Mouse (Mus musculus) neural tube, embryonic 12.5 days (tissue): ENCODE data around the gene Lmo2. TPM values are rescaled to one million over a fixed set of nuclear protein-coding genes. Genes with fewer than 3 reads are reported as not detected.
A peak's percentile ranks its signal among the peaks of the same experiment; 100 is the strongest.

ENCODE experiments used
- ATAC-seq: fragments of 200-750 bp; cut with Nextera tagmentation; 2 replicates; pipeline ENCODE4 v1.8.0; 2017; ENCODE audit warnings: low read depth, mild to moderate bottlenecking, moderate TSS enrichment, moderate library complexity; ENCODE audit not compliant: low FRiP score
- H3K27ac ChIP-seq: fragments of 300-500 bp; sonication (generic); 2 replicates; pipeline ENCODE4 v1.5.1; 2016
- H3K27me3 ChIP-seq: fragments of 300-500 bp; sonication (generic); replicated peaks from 2 replicates; pipeline ENCODE4 v1.6.1; 2016; ENCODE audit warnings: mild to moderate bottlenecking
- H3K36me3 ChIP-seq: fragments of 300-500 bp; sonication (generic); 2 replicates; pipeline ENCODE4 v1.6.1; 2016; ENCODE audit warnings: mild to moderate bottlenecking
- H3K4me1 ChIP-seq: fragments of 300-500 bp; sonication (generic); 2 replicates; pipeline ENCODE4 v1.6.1; 2016
- H3K4me2 ChIP-seq: fragments of 300-500 bp; sonication (generic); replicated peaks from 2 replicates; pipeline ENCODE4 v1.6.1; 2016; ENCODE audit warnings: mild to moderate bottlenecking
- H3K4me3 ChIP-seq: fragments of 300-500 bp; sonication (generic); 2 replicates; pipeline ENCODE4 v1.5.1; 2016
- H3K9ac ChIP-seq: fragments of 300-500 bp; sonication (generic); 2 replicates; pipeline ENCODE4 v1.6.1; 2016; ENCODE audit warnings: mild to moderate bottlenecking
- H3K9me3 ChIP-seq: fragments of 300-500 bp; sonication (generic); 2 replicates; pipeline ENCODE4 v1.6.1; 2016; ENCODE audit warnings: mild to moderate bottlenecking
- WGBS: fragments of 180-500 bp; shearing (Covaris S2); methylation state at CpG from one replicate; pipeline ENCODE4 v1.1.7; 2016; 5-methylcytosine and 5-hydroxymethylcytosine counted together
- polyA plus RNA-seq: library from polyadenylated mRNA; unstranded; fragments of >200 nt; fragmentation: Nextera tagmentation; extraction: Ambion mirVana; gene quantifications from 2 replicates; pipeline ENCODE4 v1.2.1, GENCODE M21; 2016

The Lmo2 gene
- polyA plus RNA-seq, 1 experiment from 2014 or later: 44.2 TPM

DNA sequence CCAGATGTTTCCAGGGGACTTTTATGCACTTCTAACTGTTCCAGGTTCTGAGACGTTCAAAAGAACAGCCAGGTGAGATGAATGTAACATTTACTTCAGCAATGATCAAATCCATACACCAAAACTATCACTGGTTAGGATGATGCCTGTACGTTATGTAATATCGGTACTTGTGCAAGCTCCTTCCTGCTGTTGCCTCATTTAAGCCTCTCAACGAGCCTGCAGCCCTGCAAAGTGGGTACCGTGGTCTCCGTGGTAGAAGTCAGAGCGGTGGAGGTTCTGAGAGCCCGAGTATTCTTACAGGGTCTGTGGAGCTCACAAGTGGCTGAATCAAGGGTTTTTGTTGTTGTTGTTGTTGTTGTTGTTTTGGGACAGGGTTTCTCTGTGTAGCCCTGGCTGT is 10.9 kb upstream of the Lmo2 start:
- Histone ChIP-seq H3K4me1 (no peaks in the 10 kb centered on the region), H3K9me3 (no peaks in the 10 kb centered on the region), H3K4me3 (no peak overlapping the region), H3K27me3 (no peaks in the 10 kb centered on the region), H3K27ac (no peak overlapping the region), H3K4me2 (no peak overlapping the region), H3K9ac (no peak overlapping the region), H3K36me3 (no peaks in the 10 kb centered on the region)
- 81% methylated on average over 8 of the region's 8 CpGs for WGBS
- ATAC-seq: no peak

- Histone ChIP-seq H3K36me3 (no peaks in the 10 kb centered on the region), H3K27ac (no peak overlapping the region), H3K9ac (no peak overlapping the region), H3K4me3 (no peak overlapping the region), H3K4me1 (no peaks in the 10 kb centered on the region), H3K4me2 (no peak overlapping the region), H3K27me3 (no peaks in the 10 kb centered on the region), H3K9me3 (no peaks in the 10 kb centered on the region)
- 70% methylated on average over 8 of the region's 8 CpGs for WGBS
- ATAC-seq: no peak
Observed at GRCm38 (mm10) chr2:103947982-103948655, 9.7 kb upstream of the Lmo2 start.

GRCm38 (mm10) chr2:103953050-103953835 is 4.5 kb upstream of the Lmo2 start:
- H3K27ac ChIP-seq: no peak overlapping the region
- no peaks in the 10 kb centered on the region for H3K36me3 ChIP-seq
- no peaks in the 10 kb centered on the region for H3K9me3 ChIP-seq
- H3K4me1 ChIP-seq: no peaks in the 10 kb centered on the region
- no peak overlapping the region for H3K4me3 ChIP-seq
- no peak overlapping the region for H3K9ac ChIP-seq
- ATAC-seq: no peak
- H3K4me2 ChIP-seq: no peak overlapping the region
- no peaks in the 10 kb centered on the region for H3K27me3 ChIP-seq
- WGBS: 96% methylated on average over 6 of the region's 6 CpGs

- Histone ChIP-seq H3K27ac (no peak overlapping the region), H3K36me3 (no peaks in the 10 kb centered on the region), H3K27me3 (no peaks in the 10 kb centered on the region), H3K9me3 (no peaks in the 10 kb centered on the region), H3K4me3 (no peak overlapping the region), H3K4me1 (no peaks in the 10 kb centered on the region), H3K4me2 (no peak overlapping the region), H3K9ac (no peak overlapping the region)
- WGBS: 80% methylated on average over 3 of the region's 3 CpGs
- no peak for ATAC-seq
Observed at GRCm38 (mm10) chr2:103955714-103956113, 2.1 kb upstream of the Lmo2 start.

GRCm38 (mm10) chr2:103956867-103957266 is 919 bp upstream of the Lmo2 start:
- Histone ChIP-seq H3K4me2 (no peak overlapping the region), H3K27ac (no peak overlapping the region), H3K9me3 (no peaks in the 10 kb centered on the region), H3K27me3 (no peaks in the 10 kb centered on the region), H3K9ac (no peak overlapping the region), H3K4me3 (no peak overlapping the region), H3K36me3 (no peaks in the 10 kb centered on the region), H3K4me1 (no peaks in the 10 kb centered on the region)
- 89% methylated on average over 6 of the region's 6 CpGs for WGBS
- no peak for ATAC-seq

GRCm38 (mm10) chr2:103958634-103959033 is 848 bp downstream of the Lmo2 start:
- Histone ChIP-seq H3K36me3 (no peaks in the 10 kb centered on the region), H3K27me3 (no peaks in the 10 kb centered on the region), H3K4me3 (no peak overlapping the region), H3K4me2 (no peak overlapping the region), H3K9ac (no peak overlapping the region), H3K4me1 (no peaks in the 10 kb centered on the region), H3K9me3 (no peaks in the 10 kb centered on the region), H3K27ac (no peak overlapping the region)
- 80% methylated on average over 3 of the region's 3 CpGs for WGBS
- no peak for ATAC-seq

GRCm38 (mm10) chr2:103959066-103959465 is 1.3 kb downstream of the Lmo2 start:
- Histone ChIP-seq H3K27me3 (no peaks in the 10 kb centered on the region), H3K9ac (no peak overlapping the region), H3K36me3 (no peaks in the 10 kb centered on the region), H3K4me2 (no peak overlapping the region), H3K27ac (no peak overlapping the region), H3K4me1 (no peaks in the 10 kb centered on the region), H3K4me3 (no peak overlapping the region), H3K9me3 (no peaks in the 10 kb centered on the region)
- 90% methylated on average over 5 of the region's 5 CpGs for WGBS
- ATAC-seq: no peak

GRCm38 (mm10) chr2:103959574-103959973 is 1.8 kb downstream of the Lmo2 start:
- Histone ChIP-seq H3K36me3 (no peaks in the 10 kb centered on the region), H3K4me2 (no peak overlapping the region), H3K9me3 (no peaks in the 10 kb centered on the region), H3K4me1 (no peaks in the 10 kb centered on the region), H3K27ac (no peak overlapping the region), H3K4me3 (no peak overlapping the region), H3K9ac (no peak overlapping the region), H3K27me3 (no peaks in the 10 kb centered on the region)
- 92% methylated on average over 6 of the region's 6 CpGs for WGBS
- no peak for ATAC-seq

DNA sequence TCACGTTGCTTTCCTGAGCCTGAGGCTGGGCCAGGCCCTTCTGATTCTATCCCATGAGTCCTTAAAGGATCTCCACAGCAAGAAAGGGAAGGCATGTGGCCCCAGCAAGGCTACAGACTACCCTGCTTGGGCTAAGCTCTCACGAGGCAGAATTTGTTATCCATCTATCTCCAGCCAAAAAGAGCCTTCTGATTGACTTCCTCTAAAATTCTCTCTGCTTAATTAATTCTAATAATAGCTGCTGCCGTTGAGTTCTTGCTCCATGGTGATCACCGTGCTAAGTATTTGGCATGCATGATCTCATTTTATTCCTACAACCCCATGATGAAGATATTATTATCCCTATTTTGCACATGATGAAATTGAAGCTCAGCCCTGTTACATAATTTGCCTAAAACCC is 4.6 kb downstream of the Lmo2 start:
- Histone ChIP-seq H3K27me3 (no peaks in the 10 kb centered on the region), H3K9ac (no peak overlapping the region), H3K4me3 (no peak overlapping the region), H3K4me2 (no peak overlapping the region), H3K9me3 (no peaks in the 10 kb centered on the region), H3K27ac (no peak overlapping the region), H3K4me1 (no peaks in the 10 kb centered on the region), H3K36me3 (no peaks in the 10 kb centered on the region)
- WGBS: 72% methylated on average over 4 of the region's 4 CpGs
- no peak for ATAC-seq

GRCm38 (mm10) chr2:103965391-103965790 is 7.6 kb downstream of the Lmo2 start:
- Histone ChIP-seq H3K9me3 (no peaks in the 10 kb centered on the region), H3K27me3 (no peaks in the 10 kb centered on the region), H3K27ac (no peak overlapping the region), H3K4me2 (no peak overlapping the region), H3K36me3 (no peaks in the 10 kb centered on the region), H3K9ac (no peak overlapping the region), H3K4me3 (no peak overlapping the region), H3K4me1 (peaks cover 7% of the 10 kb centered on the region; the same call in 1 of the 2 replicates)
- no peak for ATAC-seq
- 85% methylated on average over 3 of the region's 3 CpGs for WGBS

DNA sequence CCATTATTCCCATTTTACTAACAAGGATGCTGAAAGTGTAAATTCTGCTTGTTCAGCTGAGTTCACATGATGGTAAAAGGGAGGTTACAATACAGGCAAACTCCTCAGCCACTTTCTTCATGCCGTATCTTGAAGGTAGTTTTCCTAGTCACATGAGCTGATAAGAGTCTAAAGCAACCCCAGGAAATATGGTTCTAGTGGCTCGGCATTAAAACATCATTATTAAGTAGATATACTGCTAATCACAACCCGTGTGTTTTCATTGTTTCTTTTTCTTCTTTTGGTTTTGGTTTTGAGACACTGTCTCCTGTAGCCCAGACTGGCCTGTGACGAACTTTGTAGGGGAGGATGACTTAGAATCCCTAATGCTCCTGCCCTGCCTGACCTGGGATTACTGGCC is 10.4 kb downstream of the Lmo2 start:
- no peak overlapping the region for H3K9ac ChIP-seq
- H3K4me3 ChIP-seq: no peak overlapping the region
- no peak overlapping the region for H3K4me2 ChIP-seq
- no peaks in the 10 kb centered on the region for H3K36me3 ChIP-seq
- H3K4me1 ChIP-seq: peaks cover 13% of the 10 kb centered on the region
- H3K27ac ChIP-seq: no peak overlapping the region
- no peaks in the 10 kb centered on the region for H3K9me3 ChIP-seq
- ATAC-seq: no peak
- WGBS: 81% methylated on average over 4 of the region's 4 CpGs
- H3K27me3 ChIP-seq: peaks cover 17% of the 10 kb centered on the region

GRCm38 (mm10) chr2:103968919-103969436 is 11.2 kb downstream of the Lmo2 start:
- H3K4me1 ChIP-seq: peaks cover 13% of the 10 kb centered on the region
- WGBS: 19% methylated on average over 10 of the region's 10 CpGs
- H3K9ac ChIP-seq: peak overlapping the region; percentile 87; the same call in 1 of the 2 replicates
- H3K27me3 ChIP-seq: peaks cover 22% of the 10 kb centered on the region
- ATAC-seq: no peak
- H3K4me2 ChIP-seq: peak overlapping the region; percentile 90
- H3K9me3 ChIP-seq: no peaks in the 10 kb centered on the region
- peak overlapping the region; percentile 79 for H3K4me3 ChIP-seq
- H3K27ac ChIP-seq: no peak overlapping the region
- H3K36me3 ChIP-seq: no peaks in the 10 kb centered on the region
